Mouse (Mus musculus): ENCODE results near the gene Ar.

GRCm38 (mm10) chrX:98148531-98149342 lies at the start of gene Ar:
- no peak for TF ChIP-seq CTCF (IDR thresholded peaks at IDR 0.05; ENCODE audit: borderline replicate concordance, extremely low read depth, insufficient read depth, insufficient read length)
- no peak for TF ChIP-seq POLR2A (IDR thresholded peaks at IDR 0.05; ENCODE audit: borderline replicate concordance, extremely low read depth, insufficient read depth, insufficient read length, poor library complexity, severe bottlenecking)

Data from brain, embryonic 14.5 days (tissue).